Mouse (Mus musculus): ENCODE measurements at regions not wholly inside any gene's neighbourhood (a gene's known extent, or its start where the extent isn't known, plus 50 kb on each side); places are given as distances from the start of the nearest gene placed in this dataset.
A peak's percentile ranks its signal among the peaks of the same experiment; 100 is the strongest.

DNA sequence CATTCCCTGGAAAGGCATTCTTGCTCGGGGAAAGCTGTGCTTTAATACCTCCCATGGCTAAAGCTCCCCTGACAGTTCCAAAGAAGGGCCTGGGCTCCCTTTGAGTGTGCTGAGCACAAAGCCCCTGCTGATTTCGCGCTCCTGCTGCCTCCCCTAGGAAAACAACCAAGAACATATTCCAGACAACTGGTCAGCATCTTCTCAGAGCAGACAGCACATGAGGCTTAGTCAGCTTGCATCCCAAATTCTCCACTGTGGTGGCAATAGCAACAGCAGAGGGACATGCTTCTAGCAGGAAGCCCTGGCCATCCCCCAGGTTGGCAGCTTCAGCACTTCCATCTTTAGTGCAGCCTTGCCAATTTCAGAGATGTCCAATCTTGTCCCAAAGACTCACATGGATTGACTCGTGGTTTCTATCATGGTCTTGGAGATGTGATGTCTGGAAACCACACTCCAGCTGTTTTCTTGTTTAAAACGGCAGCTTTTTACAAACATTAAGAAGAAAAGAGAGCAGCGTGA, 163.8 kb downstream of the Snx19 start:
- no peak for DNase-seq (ENCODE audit: low spot score in 2 of 2)

DNA sequence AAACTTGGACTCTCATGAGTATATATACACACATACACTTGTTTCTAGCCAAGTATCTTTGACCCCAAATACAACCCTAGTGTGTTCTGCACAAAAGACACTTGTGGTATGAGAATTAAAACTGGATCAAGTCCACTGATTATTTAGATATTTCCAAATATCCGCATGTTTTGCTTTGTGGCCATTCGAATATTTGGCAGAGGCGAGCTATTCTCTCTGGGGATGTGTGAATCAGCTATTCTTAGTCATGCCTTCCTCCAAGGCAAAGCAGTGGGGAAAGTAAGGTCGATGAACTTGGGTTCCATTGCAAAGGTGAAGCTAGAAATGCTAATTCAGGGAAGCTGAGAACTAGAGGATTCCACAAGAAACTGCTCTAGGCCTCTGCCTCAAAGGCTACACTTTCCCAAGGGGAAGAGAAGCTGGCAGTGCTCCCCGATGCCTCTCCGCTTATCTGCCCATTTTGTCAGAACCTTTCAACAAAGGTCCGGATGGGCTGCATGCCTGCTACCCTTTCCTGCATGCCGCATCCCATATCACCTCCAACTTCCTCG, 154.4 kb downstream of the Snx19 start:
- DNase-seq (ENCODE audit: low spot score in 2 of 2), result no peak

DNA sequence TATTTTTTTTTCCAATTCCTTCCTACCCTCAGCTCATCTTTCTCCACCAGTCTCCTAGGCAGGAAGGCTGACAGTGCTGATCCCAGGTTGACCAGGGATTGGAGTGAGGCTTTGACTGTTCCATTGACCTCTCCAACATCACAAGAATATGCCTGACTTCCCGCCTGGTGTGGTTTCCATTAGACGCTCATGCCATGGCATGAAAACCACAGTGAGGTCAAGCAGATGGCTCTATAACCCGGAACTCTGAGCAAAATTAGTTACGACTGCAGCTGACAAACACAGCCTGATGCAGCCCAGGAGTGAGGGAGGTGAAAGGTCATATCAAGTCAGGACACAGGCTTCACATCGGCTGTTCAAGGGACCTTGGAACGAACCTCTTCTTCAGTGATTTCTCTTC, 153.6 kb downstream of the Snx19 start:
- DNase-seq (ENCODE audit: low spot score in 2 of 2), result no peak

DNA sequence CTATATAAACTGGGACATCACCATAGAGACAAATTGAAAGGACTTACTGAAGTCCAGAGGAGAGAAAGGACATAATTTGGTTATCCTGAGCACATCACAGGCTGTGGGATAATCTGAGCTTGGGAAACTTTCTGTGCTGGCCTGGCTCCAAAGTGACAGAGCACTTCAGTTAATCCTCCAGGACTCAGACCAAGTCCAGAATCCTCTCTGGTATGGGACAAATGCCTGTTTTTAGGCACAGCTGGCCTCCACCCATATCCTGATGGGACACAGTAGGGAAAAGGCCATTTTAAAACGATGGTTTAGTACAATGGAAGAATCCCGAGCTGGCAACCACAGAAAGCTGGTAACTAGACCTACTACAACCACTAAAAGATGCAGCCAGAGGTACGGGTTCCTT, 151.3 kb downstream of the Snx19 start:
- DNase-seq (ENCODE audit: low spot score in 2 of 2), result peak in 1 of 2 experiments; percentile 36

- no peak for DNase-seq (ENCODE audit: low spot score in 2 of 2)
Observed at GRCm38 (mm10) chr9:30577243-30577642, 150.3 kb downstream of the Snx19 start.

GRCm38 (mm10) chr9:30575531-30575930, 148.6 kb downstream of the Snx19 start:
- no peak for DNase-seq (ENCODE audit: low spot score in 2 of 2)

DNA sequence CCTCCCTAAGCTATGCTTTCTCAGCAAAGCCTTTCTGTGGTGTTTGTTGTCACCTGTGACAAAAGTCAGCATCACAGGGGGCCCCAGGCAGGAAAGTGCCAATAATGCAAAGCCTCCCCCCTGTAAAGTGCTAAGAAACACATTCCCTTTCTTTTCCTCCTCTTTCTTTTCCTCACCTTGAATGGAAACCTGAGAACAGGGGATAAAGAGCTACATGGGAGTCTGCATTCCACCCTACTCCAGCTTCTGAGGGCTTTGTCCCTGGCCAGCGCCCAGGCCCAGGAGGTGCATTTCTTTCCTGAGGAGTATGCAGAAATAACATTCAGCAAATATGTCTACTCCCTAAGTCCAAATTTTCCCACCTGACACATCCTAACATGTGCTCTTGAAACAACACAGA, 146.4 kb downstream of the Snx19 start:
- no peak for DNase-seq (ENCODE audit: low spot score in 2 of 2)

DNA sequence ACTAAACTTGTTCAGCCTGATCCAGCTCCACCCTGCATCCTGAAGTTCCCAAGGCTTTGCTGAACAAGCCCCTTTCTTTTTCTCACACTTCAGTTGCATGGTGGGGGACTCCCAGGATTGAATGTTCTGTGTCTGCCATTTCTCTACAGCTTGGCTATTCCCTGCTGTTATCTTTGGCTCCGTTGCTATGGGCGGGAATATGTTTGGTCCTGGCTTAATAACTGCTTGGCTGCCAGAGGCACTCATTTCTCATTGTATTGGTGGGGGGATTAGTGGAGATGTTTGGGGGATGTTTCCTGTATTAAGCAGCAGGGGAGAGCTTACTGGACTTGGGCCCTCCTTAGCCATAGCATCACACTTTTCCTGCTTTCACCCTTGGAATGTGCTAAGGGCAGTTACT, 144.1 kb downstream of the Snx19 start:
- no peak for DNase-seq (ENCODE audit: low spot score in 2 of 2)

GRCm38 (mm10) chr9:30564765-30565680, 138.1 kb downstream of the Snx19 start:
- no peak for DNase-seq (ENCODE audit: low spot score in 2 of 2)

DNA sequence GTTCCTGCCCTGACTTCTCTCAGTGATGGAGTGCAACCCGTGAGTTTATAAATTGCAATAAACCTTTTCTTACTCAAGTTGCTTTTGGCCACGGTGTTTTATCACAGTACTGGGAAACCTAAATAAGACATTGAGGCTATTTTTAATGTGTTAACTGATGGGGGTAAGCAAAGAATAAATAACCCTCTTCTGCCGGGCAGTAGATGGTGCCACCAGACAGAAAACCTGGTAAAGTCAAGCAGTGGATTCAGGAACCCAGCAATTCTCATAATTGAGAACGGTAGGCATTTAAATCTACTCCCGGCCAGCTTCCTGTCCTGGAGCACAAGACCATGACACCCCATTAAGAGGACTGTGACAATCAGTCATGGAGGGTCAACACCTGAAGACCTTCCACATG, 136.5 kb downstream of the Snx19 start:
- no peak for DNase-seq (ENCODE audit: low spot score in 2 of 2)

- no peak for DNase-seq (ENCODE audit: low spot score in 2 of 2)
Observed at GRCm38 (mm10) chr9:30554908-30555307, 128.0 kb downstream of the Snx19 start.

DNA sequence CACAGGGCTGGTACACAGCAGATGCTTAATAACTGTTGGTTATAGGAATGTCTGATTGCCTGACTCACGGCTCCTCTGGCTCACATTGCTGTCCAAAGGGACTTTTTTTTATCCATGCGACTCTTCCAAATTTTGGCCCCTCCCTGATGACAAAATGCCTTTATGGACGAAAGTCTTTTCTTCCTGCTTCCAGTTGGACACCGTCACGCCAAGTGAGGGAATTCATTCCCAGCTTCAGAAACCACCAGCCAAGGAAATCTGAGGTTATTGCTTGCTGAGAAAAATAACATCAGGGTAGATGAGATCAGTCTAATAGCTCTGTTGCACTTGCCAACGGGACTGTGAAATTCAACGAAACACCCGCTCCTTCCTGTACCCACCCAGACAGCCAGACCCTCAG, 125.8 kb downstream of the Snx19 start:
- DNase-seq (ENCODE audit: low spot score in 2 of 2), result peak in 1 of 2 experiments; percentile 21

GRCm38 (mm10) chr9:30549892-30550515, 123.1 kb downstream of the Snx19 start:
- no peak for DNase-seq (ENCODE audit: low spot score in 2 of 2)

- no peak for DNase-seq (ENCODE audit: low spot score in 2 of 2)
Observed at GRCm38 (mm10) chr9:30539858-30540257, 113.0 kb downstream of the Snx19 start.

- peak in 1 of 2 experiments; percentile 52 for DNase-seq (ENCODE audit: low spot score in 2 of 2)
Observed at GRCm38 (mm10) chr9:30536508-30537100, 109.7 kb downstream of the Snx19 start.

DNA sequence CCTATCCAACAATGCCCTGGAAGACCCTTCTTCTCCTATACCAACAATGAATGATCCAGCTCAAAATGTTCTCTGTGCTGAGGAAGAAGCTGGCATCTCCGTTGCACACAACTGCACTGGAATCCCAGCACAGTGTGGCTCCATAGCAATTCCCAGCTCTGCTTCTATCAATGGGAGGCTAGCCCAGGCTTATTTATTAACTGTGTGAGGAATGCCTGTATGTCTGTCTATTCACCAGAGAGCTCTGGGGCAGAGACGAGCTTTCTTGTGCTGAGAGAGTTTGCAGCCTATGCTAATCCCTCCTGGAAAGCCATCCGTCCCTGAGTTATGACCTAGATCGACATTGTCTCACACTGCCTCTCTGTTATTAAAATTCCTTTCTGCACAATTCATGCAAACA, 108.1 kb downstream of the Snx19 start:
- peak in 1 of 2 experiments; percentile 6 for DNase-seq (ENCODE audit: low spot score in 2 of 2)

DNA sequence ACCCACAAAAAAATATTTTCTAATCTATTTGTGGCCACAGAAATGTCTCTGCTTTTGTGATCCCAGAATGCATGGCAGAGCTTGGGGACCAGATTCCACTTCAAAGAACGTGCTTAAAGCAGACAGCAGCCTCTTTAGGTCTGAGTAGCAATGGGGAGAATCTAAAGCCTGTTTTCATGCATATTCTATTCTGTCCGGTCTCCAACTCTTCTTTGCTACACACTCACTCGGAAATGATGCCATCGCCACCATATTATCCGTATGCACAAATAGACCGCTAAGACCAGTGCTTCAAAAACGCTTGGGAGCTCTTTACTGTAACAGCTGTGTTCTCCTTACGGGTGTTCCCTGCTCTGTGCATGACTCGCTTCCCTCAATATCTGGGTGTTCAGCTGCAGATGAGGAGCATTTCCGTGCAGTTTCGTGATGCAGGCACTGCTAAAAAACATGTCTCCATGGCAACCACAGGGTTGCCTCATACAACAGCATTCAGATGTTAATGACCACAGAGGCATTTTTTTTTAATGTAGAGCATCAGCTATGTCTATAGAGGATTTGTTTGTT, 107.0 kb downstream of the Snx19 start:
- DNase-seq (ENCODE audit: low spot score in 2 of 2), result peak in 1 of 2 experiments; percentile 5

- peak in 1 of 2 experiments; percentile 4 for DNase-seq (ENCODE audit: low spot score in 2 of 2)
Observed at GRCm38 (mm10) chr9:30533091-30533779, 106.3 kb downstream of the Snx19 start.

- DNase-seq (ENCODE audit: low spot score in 2 of 2), result no peak
Observed at GRCm38 (mm10) chr9:30525086-30525485, 98.2 kb downstream of the Snx19 start.

DNA sequence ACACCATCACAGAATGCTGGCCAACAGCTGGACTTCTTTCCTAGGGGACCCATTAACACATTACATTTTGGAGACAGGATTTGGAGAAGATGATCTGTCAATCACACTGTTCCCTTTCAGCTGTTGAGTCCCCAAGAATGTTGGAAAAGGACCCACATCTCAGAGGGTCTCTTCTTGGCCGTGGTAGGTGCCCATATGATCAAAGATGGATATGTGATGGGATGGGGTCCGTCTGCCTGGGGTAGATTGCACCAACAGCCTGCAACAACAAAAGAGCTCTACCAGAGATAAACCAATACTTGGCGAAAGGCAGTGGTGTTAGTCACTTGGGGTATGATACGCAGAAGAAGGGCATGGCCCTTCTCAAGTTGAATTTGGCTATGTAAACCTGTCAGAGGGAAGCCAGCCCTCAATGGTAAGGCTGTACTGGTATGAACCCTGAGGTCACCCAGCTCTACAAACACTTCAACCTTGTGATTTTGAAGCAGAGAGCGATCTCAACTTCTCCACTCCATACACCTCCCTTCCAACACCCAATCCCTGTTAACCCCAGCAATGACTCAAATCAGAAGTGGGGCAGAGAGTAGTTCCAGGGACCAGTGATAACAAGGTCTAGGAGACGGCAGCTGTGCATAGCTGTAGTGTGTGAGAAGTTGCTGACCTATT, 97.6 kb downstream of the Snx19 start:
- no peak for DNase-seq (ENCODE audit: low spot score in 2 of 2)
